Mouse (Mus musculus) A20 (cell line): ENCODE data around the gene Cntn4.

ENCODE experiments used
- DNase-seq: peaks from one replicate; pipeline ENCODE4 v3.0.0-alpha.2; 2011; ENCODE audit warnings: low read depth, low spot score

The Cntn4 gene

DNA sequence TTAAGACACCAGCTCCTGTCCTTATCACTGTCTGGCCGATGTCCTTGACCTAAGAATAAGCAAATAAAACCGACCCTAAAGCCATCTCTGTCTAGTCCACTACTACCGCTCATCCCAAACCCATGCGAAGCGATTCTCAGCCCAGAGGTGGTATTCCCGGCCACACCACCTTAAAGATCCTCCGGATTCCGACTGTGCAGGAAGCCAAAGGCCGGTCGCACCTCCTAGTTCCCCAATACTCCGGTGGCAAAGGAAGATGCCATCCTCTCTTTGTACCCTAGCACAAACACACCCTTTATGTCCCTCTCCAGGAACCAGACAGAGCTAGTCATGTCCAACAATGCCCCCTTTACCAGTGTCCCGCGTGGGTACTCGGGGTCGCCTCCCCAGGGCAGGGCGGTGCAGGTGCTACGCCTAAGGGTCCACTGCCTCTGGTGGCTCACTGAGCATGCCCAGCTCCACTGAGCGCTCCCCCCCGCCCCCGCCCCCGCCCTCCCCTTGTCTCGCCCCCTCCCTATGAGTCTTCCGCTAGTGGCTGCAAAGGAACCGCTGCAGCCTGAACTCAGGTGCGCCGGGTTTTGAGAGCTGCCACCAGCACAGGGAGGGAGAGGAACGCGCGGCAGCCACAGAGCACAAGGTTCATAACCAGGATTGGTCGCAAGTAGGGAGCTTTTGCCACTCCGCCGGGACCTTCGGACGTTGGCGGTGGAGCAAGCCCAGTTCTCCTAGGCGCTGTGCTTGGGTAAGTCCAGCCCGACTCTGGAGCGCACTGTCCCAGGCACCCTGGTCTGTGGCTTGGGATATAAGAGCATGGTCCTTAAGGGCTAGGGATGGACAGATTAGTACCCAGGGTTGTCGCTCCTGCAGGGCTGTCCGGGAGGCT, at the start of gene Cntn4:
Cntn4 (plus strand) TSS at position 512 of the 883 bp plus-strand sequence.
- DNase-seq: no peak

DNA sequence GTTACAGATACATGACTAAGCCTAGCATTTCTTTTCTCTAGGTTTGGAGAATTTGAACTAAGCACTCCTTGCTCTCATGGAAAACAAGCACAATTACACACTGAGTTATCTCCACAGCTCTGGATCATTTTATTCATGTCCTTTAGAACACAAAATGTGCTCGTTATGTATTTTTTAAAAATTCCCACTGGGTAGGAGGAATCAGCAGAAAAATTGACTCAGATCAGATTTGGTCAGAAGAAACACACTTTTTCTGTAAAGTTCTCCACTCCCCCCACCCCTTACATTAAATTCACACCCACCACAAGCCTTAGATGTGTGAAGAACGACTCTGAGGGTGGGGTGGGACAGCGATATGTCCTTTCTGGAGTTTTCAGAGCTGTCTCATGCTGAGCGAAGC, 3.2 kb upstream of the Cntn4 start:
- no peak for DNase-seq

DNA sequence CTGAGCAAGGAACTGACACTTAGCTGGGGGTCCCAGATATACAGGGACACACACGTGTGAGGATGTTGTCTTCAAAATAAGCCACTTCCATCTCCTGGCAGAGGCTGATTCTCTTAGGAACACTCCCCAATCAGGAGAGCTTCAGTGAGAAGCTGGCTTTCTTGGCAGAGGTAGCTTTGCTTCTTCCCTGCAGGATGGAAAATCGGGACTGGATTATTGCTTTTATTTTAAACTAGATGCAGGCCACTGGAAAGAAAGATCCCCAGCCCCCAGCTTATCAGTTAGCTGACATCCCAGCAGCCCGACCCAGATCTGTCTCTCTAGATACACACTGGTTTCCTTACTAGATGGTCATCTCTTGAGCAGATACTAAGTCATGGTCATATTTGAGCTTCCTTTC, 2.4 kb upstream of the Cntn4 start:
- DNase-seq: no peak

DNA sequence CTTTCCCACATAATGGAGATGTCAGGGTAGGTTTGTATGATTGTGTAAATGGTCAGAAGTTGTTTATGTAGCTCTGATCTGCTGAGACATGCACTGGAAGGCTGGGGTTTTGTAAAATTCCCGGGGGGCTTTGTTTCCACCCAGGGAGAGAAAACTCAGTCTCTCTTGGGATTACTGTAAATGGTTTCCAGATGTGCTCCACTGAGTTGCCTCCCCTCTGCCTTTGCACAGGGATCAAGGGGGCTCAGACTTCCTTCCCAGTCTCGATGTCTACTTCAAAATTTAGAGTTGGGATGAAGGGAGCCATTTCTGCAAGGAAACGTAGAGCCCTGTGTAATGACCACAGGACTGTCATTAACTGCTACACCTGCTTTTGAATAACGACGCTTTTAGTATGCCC, 823 bp upstream of the Cntn4 start:
- DNase-seq: no peak

DNA sequence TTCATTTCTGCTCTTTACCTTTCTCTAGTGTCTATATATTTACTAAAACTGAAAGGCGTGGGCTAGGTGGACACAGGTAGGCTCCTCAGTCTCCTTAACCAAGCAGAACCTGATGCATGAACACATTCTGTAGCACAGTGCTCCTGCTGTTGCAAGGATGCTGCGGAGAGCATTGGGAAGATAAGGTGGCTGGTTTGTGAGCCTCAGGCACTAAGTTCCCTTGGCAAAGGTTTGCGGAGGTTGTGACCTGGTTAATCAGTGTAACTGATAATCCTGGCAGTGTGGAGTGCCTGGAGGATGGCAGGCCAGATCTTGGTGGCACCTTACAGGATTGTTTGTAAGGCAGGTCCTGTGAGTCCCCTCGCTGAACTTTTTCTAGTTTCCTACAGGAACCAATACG, 1.3 kb downstream of the Cntn4 start:
- no peak for DNase-seq

DNA sequence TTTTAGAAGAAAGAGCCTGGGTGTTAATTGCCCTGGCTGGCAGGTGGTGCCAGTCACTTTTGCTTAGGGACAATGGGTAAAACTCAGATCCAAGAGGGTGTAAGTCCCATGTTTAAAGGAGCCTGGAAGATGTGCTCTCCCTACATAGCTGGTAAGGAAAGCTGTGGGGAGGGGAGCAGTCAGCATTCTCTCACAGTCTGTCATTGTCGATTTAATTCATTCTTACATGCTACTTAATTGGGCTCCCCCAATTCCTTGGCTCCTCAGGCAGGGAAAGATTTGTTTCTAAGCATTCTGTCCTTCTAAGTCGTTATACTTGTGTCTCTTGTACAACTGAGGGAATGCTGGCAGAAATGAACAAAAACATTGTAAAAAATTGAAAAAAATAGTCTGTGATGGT, 4.0 kb downstream of the Cntn4 start:
- DNase-seq: no peak

DNA sequence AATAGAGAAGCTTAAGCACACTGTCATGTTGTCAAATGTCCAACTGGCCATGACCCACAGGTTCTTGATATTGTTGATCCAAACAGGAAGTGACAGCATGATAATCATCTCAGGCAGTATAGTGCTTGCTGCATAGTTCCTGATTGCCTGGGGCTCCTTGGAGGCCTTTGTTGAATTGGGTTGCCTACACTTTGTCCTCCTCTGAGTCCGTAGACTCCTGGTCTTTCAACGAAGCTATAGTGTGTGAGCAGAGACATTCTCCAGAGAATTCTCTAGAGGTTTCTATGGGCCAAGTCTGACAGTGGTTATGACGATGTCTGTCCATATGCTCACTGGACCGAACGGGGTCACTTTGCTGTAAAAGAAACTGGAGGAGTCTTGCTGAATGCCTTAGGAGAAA, 5.8 kb downstream of the Cntn4 start:
- DNase-seq: no peak

DNA sequence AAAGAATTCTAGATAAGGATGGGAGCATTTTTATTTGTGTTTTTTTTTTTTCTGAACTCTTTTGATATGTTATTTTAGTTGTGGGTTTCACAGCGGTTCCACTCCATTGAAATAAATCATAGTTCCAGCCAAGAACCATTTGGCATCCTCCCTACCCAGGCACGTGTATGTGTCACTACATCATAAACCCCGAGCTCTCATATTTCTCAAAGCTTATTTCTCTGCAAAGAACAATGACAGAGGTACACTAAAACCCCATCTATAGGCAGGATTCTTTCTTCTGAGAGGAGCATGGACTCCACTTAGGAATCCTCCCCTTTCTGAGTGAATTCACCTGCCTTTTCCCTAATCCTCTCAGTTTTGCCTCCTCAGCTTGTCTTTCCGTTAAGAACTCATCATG, 6.7 kb downstream of the Cntn4 start:
- DNase-seq: no peak

DNA sequence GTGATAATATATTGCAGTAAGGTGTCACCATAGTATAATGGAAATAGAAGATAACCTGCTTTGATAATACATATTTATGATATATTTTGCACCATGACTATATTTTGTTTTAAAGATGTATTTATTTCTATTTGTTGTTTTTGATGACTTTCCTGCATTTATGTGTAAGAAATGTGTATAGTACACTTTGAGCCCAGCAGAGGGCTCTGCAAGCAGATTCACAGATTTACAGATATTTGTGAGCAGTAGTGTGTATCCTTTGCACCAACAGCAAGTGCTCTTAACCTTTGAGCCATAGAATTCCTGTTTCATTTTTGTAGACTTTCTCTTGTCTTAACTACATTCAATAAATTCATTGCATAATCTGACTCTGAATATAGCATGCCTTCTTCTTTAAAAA, 10.7 kb downstream of the Cntn4 start:
- peak; percentile 29 for DNase-seq

DNA sequence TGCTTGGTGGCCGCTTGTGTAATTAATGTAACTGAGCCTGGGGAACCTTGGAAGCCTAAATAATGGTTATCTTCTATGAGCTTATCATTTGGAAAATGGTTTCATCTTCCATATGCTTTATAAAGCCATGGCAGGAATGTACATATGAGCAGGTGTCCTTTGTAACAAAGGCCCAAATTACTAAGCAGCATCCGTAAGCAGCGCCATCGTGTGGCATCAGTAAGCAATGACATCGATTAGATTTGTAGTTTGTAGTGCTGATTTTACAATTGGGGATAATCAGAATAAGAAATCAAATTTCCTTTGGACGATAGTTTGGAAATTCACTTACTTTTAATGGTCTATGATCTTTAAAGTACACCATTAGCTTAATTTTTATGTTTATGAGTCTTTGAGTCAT, 64.6 kb downstream of the Cntn4 start:
- DNase-seq: peak; percentile 45

DNA sequence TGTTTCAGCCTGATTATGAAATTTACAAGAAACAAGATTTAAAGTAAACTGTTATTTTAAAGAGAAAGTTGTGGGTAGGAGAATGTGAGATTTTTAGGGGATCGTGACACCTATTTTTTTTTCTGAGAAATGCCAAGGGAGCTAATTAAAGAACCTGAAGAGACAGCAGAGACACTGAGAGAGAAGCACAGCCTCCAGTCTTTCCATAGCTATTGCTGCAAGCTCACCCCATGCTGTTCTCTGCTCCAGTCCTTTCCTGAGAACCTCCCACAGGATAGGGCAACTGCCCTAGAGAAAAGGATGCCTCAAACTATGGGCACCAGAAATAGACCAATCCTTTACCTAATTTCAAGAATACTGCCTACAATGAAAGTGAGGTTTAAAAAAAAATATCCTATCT, 103.2 kb downstream of the Cntn4 start:
- no peak for DNase-seq

DNA sequence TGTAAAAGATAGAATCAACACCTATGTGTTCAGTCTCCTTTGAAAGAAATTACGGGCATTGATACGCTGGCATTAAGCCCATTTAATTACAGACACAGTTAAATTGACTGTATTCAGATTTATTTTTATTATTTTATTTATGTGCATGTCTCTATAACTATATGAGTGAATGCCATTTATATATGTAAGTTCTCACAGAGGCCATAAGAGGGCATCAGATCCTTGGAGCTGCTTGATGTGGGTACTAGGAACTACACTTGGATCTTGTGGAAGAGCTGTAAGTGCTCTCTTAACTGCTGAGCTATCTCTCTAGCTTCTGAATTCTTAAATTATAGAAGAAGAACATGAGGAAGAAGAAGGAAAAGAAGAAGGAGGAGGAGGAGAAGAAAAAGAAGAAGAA, 111.0 kb downstream of the Cntn4 start:
- DNase-seq: no peak

DNA sequence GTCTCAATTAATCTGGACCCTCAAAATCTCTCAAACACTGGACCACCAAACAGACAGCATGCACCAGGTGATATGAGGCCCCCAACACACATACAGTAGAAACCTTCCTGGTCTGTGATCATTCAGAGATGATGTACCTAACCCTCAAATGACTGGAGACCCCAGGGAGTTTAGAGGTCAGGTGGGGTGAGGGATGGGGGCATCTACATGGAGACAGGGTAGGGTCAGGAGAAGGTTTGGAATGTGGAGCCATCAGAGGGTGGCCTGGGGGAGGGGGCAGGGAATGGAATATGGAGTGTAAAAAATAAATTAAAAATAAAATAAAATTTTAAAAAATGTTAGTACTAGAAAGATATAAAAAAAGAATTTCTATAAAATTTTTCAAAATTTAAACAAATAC, 157.6 kb downstream of the Cntn4 start:
- no peak for DNase-seq

DNA sequence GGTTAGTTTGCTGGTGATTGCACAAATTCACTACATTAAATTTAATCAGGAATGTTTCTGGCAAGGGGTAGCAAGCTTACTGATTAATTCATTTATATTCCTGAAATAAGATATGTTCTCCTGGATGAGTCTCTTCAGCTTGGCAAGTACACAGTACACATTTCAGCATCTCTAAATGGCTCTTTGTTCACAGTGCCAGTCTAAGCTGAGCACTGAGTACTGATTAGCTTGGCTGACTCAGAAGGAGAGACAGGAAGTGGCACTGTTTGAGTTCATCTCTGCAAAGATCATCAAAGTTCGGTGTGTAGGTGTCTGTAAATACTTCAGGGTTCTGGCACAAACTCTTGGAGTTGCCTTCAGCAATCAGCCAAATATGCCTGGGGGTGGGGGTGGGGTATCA, 169.8 kb downstream of the Cntn4 start:
- peak; percentile 3 for DNase-seq

DNA sequence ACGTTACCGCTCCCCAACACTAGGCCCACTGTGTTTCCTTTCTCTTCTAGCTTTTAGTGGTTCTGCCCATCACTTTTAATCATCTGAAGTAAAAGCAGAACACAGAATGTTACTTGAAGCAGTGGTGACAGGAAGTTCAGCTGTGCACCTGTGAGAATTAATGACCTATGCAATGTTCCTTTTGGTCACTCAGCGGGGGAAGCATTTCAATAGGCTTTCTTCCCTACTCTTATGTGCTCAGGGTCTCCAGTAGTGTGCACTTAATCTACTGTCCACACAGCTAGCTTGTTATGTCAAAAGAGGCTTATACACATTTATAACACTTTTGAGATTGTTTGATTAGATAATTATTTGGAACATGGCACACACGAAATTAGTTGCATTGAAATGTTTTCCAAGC, 215.4 kb downstream of the Cntn4 start:
- peak; percentile 8 for DNase-seq

DNA sequence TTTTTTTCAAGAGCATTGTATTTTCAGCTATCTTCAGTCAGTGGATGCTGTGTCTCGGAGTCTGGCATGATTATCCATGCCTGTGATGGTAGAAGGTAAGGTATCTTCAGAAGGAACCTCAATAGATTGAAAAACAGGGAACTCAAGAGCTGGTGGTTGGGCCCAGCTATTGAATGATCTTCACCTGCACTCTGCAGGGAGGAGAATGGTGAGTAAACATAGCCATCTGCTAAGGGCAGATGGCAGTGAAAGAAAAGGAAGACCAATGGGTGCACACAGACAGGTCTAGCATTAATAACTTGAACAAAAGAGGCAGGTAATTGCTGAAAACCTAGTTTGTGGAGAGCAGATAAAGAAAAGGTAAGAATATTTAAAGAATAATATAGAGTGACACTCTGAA, 261.0 kb downstream of the Cntn4 start:
- no peak for DNase-seq

DNA sequence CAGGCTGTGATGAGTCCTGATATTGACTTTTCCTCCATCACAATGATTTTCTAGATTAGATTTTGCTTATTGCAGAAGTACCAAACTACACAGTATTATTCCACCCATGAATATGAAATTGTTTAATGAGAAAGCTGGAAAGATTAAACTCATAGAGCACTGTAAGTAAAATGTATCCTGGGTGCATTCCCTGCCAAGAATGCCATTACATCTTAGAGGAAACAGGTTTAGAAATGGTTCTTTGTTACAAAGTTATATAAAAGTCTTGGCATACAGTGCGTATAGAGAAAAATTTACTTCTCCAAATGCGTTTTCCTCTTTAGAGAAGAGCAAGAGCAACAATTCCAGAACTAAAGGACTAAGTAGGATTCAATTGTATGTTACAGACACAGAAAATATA, 261.8 kb downstream of the Cntn4 start:
- no peak for DNase-seq

DNA sequence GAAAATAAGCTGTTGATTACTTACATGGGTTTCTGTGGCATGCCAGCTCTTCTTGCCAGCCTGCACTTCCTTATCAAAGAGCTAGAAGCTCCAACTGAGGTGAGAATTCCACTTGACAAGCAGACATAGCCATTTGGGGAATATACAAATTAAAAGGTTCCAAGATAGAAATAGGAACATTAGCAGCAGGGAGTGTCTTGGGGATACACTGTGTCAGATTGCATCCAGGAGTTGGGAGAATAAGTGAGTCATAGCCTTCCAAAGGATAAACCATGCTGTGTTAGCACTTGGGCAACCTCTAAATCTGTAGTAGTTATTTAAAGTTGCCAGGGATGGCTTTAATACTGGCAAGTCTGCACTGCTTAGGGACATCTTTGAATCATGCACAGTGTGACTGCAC, 263.1 kb downstream of the Cntn4 start:
- DNase-seq: no peak

DNA sequence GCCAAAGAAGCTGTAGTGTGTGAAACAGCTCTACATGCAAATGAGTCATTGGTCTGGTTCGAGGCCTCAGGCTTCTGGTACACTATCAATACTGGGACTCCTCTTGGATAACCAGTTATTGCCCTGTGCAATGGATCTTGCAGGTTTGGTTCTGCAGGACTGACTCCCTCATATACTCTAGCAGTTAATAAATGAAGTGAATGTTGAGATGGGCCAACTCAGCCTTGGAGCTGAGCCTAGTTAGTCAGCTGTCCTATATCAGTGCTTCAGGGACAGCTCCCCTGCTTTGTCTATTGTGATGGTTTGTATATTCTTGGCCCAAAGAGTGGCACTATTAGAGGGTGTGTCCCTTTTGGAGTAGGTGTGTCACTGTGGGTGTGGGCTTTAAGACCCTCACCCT, 314.0 kb downstream of the Cntn4 start:
- no peak for DNase-seq

DNA sequence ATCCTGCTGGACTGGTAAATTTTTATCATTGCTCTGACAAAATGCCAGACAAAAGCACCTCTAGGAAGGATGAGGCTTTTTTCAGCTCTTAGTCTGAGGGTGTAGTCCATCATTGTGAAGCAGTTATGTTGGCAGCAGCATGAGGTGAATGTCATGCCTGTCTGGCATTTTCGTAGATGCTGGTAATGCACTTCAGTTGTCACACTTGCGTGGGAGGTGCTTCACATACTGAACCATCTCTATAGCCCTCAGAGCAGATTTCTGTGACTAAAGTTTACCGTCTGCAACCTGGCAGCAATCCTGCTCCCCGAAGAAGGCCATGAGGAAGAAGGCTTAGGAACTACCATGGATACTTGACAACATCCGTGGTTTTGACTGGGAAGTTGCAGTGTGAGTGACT, 335.6 kb downstream of the Cntn4 start:
- DNase-seq: no peak

DNA sequence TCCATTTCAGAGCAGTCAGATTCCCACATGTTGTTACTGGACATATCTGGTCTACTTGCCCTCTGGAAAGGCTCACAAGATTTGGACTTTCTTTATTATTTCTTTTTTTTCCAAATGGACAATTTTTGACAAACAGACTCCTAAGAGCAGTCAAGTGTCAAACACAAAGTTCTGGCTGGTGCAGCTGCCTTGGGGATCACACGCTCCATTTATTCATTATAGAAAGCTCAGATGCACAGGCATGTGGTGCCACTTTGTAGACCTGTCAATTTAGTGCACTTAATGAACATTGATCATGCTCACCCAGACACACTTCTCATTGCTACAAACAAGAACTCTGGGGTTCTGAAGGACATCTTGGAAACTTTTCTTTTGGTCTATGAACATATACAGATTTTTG, 337.7 kb downstream of the Cntn4 start:
- no peak for DNase-seq

DNA sequence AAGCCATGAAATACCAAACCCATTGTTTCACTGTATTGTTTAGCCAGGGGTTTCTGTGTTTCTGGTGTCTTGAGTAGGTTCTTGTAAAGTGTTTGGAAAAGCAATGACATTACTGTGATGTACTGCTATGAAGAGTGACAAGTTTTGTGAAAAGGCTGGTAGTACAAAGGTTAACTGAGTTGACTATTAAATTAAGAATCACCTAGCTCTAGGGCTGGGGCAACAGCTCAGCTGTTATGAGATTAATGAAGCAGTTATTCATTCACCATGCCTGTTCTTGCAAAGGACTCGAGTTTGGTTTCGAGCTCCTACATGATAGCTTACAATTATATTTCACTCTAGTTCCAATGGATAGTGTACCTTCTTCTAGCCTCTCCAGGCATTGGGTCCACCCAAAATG, 371.4 kb downstream of the Cntn4 start:
- no peak for DNase-seq

DNA sequence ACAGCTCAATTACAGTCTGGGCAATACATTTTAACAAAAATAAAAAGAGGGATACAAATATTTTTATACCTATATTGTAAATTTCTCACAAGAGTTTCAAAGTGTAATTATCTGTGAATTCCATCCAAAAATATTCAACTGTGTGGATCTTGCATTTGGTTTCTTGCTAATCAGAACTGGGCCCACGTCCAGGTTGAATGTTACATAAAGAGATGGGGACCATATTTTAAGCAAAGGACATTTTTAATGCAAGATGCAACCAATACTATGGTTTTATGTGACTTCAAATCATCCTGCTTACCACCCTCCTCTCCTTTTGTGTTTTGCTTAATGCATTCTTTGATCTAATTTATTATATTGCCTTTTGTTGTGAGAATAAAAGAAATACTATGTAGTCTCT, 378.7 kb downstream of the Cntn4 start:
- no peak for DNase-seq

DNA sequence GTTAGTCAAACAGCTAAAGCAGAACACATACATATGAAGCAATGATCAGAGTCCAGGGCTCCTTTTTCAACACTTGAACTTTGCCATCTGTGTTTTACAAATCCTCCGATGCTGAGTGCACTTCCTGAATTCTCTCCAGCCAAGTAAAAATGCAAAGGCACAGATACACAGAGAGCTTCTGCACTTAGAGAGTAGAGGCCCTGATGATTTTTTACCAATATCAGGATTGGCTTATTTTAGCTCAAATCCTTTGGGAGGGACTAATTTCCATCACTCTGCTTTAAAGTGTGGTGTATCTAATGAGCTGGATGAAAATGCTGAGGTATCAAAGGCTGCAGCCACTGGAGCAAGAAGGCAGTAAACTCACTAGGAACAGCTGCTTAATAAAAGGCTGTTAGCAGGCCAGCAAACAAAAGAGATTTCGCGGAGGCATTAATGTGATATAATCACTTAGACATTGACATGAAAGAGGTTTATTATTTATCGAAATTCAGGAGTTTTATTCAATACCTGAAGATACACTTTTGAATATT, 400.7 kb downstream of the Cntn4 start:
- no peak for DNase-seq
